Comparison of ENCODE assay signal across 8 mouse cellular contexts in genomic region chr7:28740949-28741348, GRCm38 (mm10). TPM values are rescaled to one million over a fixed set of nuclear protein-coding genes. Genes with fewer than 3 reads are reported as not detected.
A peak's percentile ranks its signal among the peaks of the same experiment; 100 is the strongest.
DNase-seq lines count a peak whose midpoint lies in the region; ATAC-seq and TF ChIP-seq lines count a peak whose summit lies in the region.

No protein-coding gene starts in this region.

- WGBS in lung, adult 2 months: 24% methylated on average over 9 of the region's 9 CpGs
- 42% methylated on average over 9 of the region's 9 CpGs for WGBS in embryonic facial prominence, embryonic 10.5 days
- WGBS in intestine, embryonic 14.5 days: 33% methylated on average over 9 of the region's 9 CpGs
- 47% methylated on average over 9 of the region's 9 CpGs for WGBS in neural tube, embryonic 14.5 days

- no peak for TF ChIP-seq CTCF in lung, adult 2 months (IDR thresholded peaks at IDR 0.05; ENCODE audit: insufficient read depth, low read length)

- DNase-seq in lung, adult 2 months: no peak
- no peak for DNase-seq in lung, postnatal 10 days
- DNase-seq in embryonic facial prominence, embryonic 10.5 days (ENCODE audit: low spot score): no peak
- DNase-seq in intestine, embryonic 14.5 days (ENCODE audit: low spot score): no peak
- no peak for DNase-seq in layer of hippocampus, adult 9-11 months
- DNase-seq in left cerebral cortex, postnatal 14 days (ENCODE audit: low spot score in 2 of 2): no peak

- H3K4me3 ChIP-seq in lung, adult 2 months (replicated peaks; ENCODE audit: extremely low read depth, low read depth, low read length): peak overlapping the region; percentile 81
- peak overlapping the region; percentile 74 for H3K4me3 ChIP-seq in embryonic facial prominence, embryonic 10.5 days
- H3K4me3 ChIP-seq in intestine, embryonic 14.5 days (ENCODE audit: low read depth, low read length): peak overlapping the region; percentile 81
- peak overlapping the region; percentile 53 for H3K4me3 ChIP-seq in neural tube, embryonic 14.5 days (ENCODE audit: low read depth, low read length)

- peak overlapping the region; percentile 93 for H3K4me2 ChIP-seq in intestine, embryonic 14.5 days (ENCODE audit: low read length)
- H3K4me2 ChIP-seq in neural tube, embryonic 14.5 days (ENCODE audit: low read depth, low read length): peak overlapping the region; percentile 63

- peaks cover 63% of the 10 kb centered on the region for H3K36me3 ChIP-seq in embryonic facial prominence, embryonic 10.5 days (replicated peaks)
- peaks cover 35% of the 10 kb centered on the region for H3K36me3 ChIP-seq in intestine, embryonic 14.5 days (ENCODE audit: control insufficient read depth, insufficient read depth, low read length)
- no peaks in the 10 kb centered on the region for H3K36me3 ChIP-seq in neural tube, embryonic 14.5 days (ENCODE audit: control insufficient read depth, insufficient read depth, low read length)

- H3K9me3 ChIP-seq in embryonic facial prominence, embryonic 10.5 days: no peaks in the 10 kb centered on the region
- H3K9me3 ChIP-seq in intestine, embryonic 14.5 days (ENCODE audit: control insufficient read depth, low read length): 0 out of 2 replicates have a peak, but pooled peaks cover 2% of the 10 kb centered on the region
- no peaks in the 10 kb centered on the region for H3K9me3 ChIP-seq in neural tube, embryonic 14.5 days (ENCODE audit: control insufficient read depth, low read length)

- peak overlapping the region; percentile 80 for H3K9ac ChIP-seq in intestine, embryonic 14.5 days (ENCODE audit: low read length)
- H3K9ac ChIP-seq in neural tube, embryonic 14.5 days (replicated peaks; ENCODE audit: low read depth, low read length): peak overlapping the region; percentile 58

- no peaks in the 10 kb centered on the region for H3K27me3 ChIP-seq in embryonic facial prominence, embryonic 10.5 days (replicated peaks; ENCODE audit: low read depth, poor library complexity, severe bottlenecking)
- no peaks in the 10 kb centered on the region for H3K27me3 ChIP-seq in intestine, embryonic 14.5 days (replicated peaks; ENCODE audit: control insufficient read depth, insufficient read depth, low read length)
- H3K27me3 ChIP-seq in neural tube, embryonic 14.5 days (ENCODE audit: control insufficient read depth, insufficient read depth, low read length): no peaks in the 10 kb centered on the region

- no peak for ATAC-seq in intestine, embryonic 14.5 days (replicated peaks; ENCODE audit: low FRiP score, low TSS enrichment, low read depth)
- no peak for ATAC-seq in neural tube, embryonic 14.5 days (ENCODE audit: low read depth)
- ATAC-seq in frontal cortex, adult (ENCODE audit: low TSS enrichment): no peak

- peaks cover 5% of the 10 kb centered on the region for H3K4me1 ChIP-seq in lung, adult 2 months (ENCODE audit: control insufficient read depth, insufficient read depth, low read length)
- peaks cover 20% of the 10 kb centered on the region for H3K4me1 ChIP-seq in embryonic facial prominence, embryonic 10.5 days
- peaks cover 12% of the 10 kb centered on the region for H3K4me1 ChIP-seq in intestine, embryonic 14.5 days (replicated peaks; ENCODE audit: control insufficient read depth, insufficient read depth, low read length)
- H3K4me1 ChIP-seq in neural tube, embryonic 14.5 days (ENCODE audit: control insufficient read depth, insufficient read depth, low read length): 0 out of 2 replicates have a peak, but pooled peaks cover 10% of the 10 kb centered on the region

- intact Hi-C loops in left cerebral cortex, postnatal 14 days (cut with DNase I): no loop called here

- TF ChIP-seq POLR2A in lung, adult 2 months (IDR thresholded peaks at IDR 0.05; ENCODE audit: borderline replicate concordance, extremely low read depth, low read depth, low read length): no peak

- H3K27ac ChIP-seq in embryonic facial prominence, embryonic 10.5 days (replicated peaks): peak overlapping the region; percentile 95
- H3K27ac ChIP-seq in intestine, embryonic 14.5 days (ENCODE audit: low read depth): peak overlapping the region; percentile 81; the same call in 1 of the 2 replicates
- no peak overlapping the region for H3K27ac ChIP-seq in neural tube, embryonic 14.5 days (ENCODE audit: low read depth, low read length)

RNA-seq across cellular contexts. Expression of gene Mrps12, which starts 0.7 kb away (rescaled TPM):
- 45.9 and 57.2 TPM in 2 replicates for polyA plus RNA-seq in lung, adult 2 months (2012; rRNA removed)
- polyA plus RNA-seq in embryonic facial prominence, embryonic 10.5 days (2016; fragmentation: Nextera tagmentation; extraction: Ambion mirVana): 163 and 164 TPM in 2 replicates
- 152 and 157 TPM in 2 replicates for polyA plus RNA-seq in intestine, embryonic 14.5 days (2014; fragmentation: Nextera tagmentation; extraction: Ambion mirVana)
- 109 and 126 TPM in 2 replicates for polyA plus RNA-seq in neural tube, embryonic 14.5 days (2014; fragmentation: Nextera tagmentation; extraction: Ambion mirVana)
- total RNA-seq in left cerebral cortex, postnatal 14 days (2021): 10 to 100 TPM; 60.4 to 66.5 TPM

RNA-seq across cellular contexts. Expression of gene Sars2, which starts 0.8 kb away (rescaled TPM):
- polyA plus RNA-seq in lung, adult 2 months (2012; rRNA removed): 13.6 and 15.8 TPM in 2 replicates
- polyA plus RNA-seq in embryonic facial prominence, embryonic 10.5 days (2016; fragmentation: Nextera tagmentation; extraction: Ambion mirVana): 40.3 and 44.6 TPM in 2 replicates
- 27.1 and 30.2 TPM in 2 replicates for polyA plus RNA-seq in intestine, embryonic 14.5 days (2014; fragmentation: Nextera tagmentation; extraction: Ambion mirVana)
- polyA plus RNA-seq in neural tube, embryonic 14.5 days (2014; fragmentation: Nextera tagmentation; extraction: Ambion mirVana): 19.3 and 19.9 TPM in 2 replicates
- total RNA-seq in left cerebral cortex, postnatal 14 days (2021): 10 to 100 TPM; 13.0 to 17.9 TPM

RNA-seq across cellular contexts. Expression of gene Ccer2, which starts 15.0 kb away (rescaled TPM):
- not detected in 2 replicates for polyA plus RNA-seq in lung, adult 2 months (2012; rRNA removed)
- 0.49 and 2.1 TPM in 2 replicates for polyA plus RNA-seq in embryonic facial prominence, embryonic 10.5 days (2016; fragmentation: Nextera tagmentation; extraction: Ambion mirVana)
- polyA plus RNA-seq in intestine, embryonic 14.5 days (2014; fragmentation: Nextera tagmentation; extraction: Ambion mirVana): not detected in 2 replicates
- polyA plus RNA-seq in neural tube, embryonic 14.5 days (2014; fragmentation: Nextera tagmentation; extraction: Ambion mirVana): 0.79 and 0.81 TPM in 2 replicates
- 1 to 10 TPM; 1.3 TPM for total RNA-seq in left cerebral cortex, postnatal 14 days (2021)

RNA-seq across cellular contexts. Expression of gene Fbxo17, which starts 24.3 kb away (rescaled TPM):
- 6.1 and 7.0 TPM in 2 replicates for polyA plus RNA-seq in lung, adult 2 months (2012; rRNA removed)
- polyA plus RNA-seq in embryonic facial prominence, embryonic 10.5 days (2016; fragmentation: Nextera tagmentation; extraction: Ambion mirVana): 11.9 and 14.3 TPM in 2 replicates
- polyA plus RNA-seq in intestine, embryonic 14.5 days (2014; fragmentation: Nextera tagmentation; extraction: Ambion mirVana): 6.2 and 7.6 TPM in 2 replicates
- polyA plus RNA-seq in neural tube, embryonic 14.5 days (2014; fragmentation: Nextera tagmentation; extraction: Ambion mirVana): 2.4 TPM in 2 replicates
- total RNA-seq in left cerebral cortex, postnatal 14 days (2021): under 1 TPM; 0.88 to 0.93 TPM

RNA-seq across cellular contexts. Expression of gene Sirt2, which starts 25.6 kb away (rescaled TPM):
- polyA plus RNA-seq in lung, adult 2 months (2012; rRNA removed): 84.9 and 102 TPM in 2 replicates
- 64.4 and 64.8 TPM in 2 replicates for polyA plus RNA-seq in embryonic facial prominence, embryonic 10.5 days (2016; fragmentation: Nextera tagmentation; extraction: Ambion mirVana)
- polyA plus RNA-seq in intestine, embryonic 14.5 days (2014; fragmentation: Nextera tagmentation; extraction: Ambion mirVana): 56.8 and 60.1 TPM in 2 replicates
- 97.2 and 110 TPM in 2 replicates for polyA plus RNA-seq in neural tube, embryonic 14.5 days (2014; fragmentation: Nextera tagmentation; extraction: Ambion mirVana)
- total RNA-seq in left cerebral cortex, postnatal 14 days (2021): 100 to 1,000 TPM; 189 to 230 TPM
